Mouse (Mus musculus) E14TG2a.4 (cell line): ENCODE data around the gene Dsp.

ENCODE experiments used
- CTCF ChIP-seq: conservative IDR thresholded peaks from 2 replicates; pipeline ENCODE4 v1.5.1; 2014; ENCODE audit warnings: low read length
- POU5F1 ChIP-seq: IDR thresholded peaks from 2 replicates; pipeline ENCODE4 v1.6.1; 2014; ENCODE audit warnings: low read length, borderline replicate concordance

DNA sequence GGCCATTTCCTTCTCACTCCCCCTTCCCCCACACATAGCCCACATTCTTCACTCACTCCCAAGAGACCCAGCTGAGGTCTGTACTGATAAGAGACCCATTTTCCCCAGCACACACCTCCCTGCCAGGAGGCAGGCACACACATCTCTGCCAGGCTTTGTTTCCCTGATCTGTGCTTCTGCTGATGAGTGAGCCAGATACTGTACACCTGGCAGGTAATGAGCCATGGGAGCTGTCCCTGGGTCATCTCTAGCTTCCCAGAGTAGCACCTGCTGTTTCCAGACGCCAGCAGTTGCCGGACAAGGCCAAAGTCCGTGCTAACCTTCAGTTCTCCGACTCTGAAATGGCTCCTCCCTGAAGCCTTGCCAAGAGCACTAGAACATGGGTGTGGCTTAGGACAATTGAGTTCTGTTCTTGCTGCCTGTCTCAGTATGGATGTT is 19.6 kb downstream of the Dsp start:
- no peak; the same call in 1 of the 2 replicates for TF ChIP-seq CTCF
- no peak for TF ChIP-seq POU5F1
